Mouse (Mus musculus) heart, embryonic 15.5 days (tissue): Measurements from ENCODE around the gene Cd163l1. TPM values are rescaled to one million over a fixed set of nuclear protein-coding genes. Genes with fewer than 3 reads are reported as not detected.

Experiments used
- ATAC-seq: fragments of 200-750 bp; cut with Nextera tagmentation; replicated peaks from 2 replicates; pipeline ENCODE4 v1.8.0; 2017; ENCODE audit warnings: low read depth, moderate TSS enrichment; ENCODE audit not compliant: insufficient number of reproducible peaks, insufficient read depth, low FRiP score
- H3K27ac ChIP-seq: fragments of 300-500 bp; sonication (generic); 2 replicates; pipeline ENCODE4 v1.5.1; 2015; ENCODE audit warnings: mild to moderate bottlenecking, inconsistent platforms
- H3K27me3 ChIP-seq: fragments of 300-500 bp; sonication (generic); 2 replicates; pipeline ENCODE4 v1.6.1; 2015; ENCODE audit warnings: inconsistent platforms
- H3K36me3 ChIP-seq: fragments of 300-500 bp; sonication (generic); 2 replicates; pipeline ENCODE4 v1.6.1; 2015; ENCODE audit warnings: mild to moderate bottlenecking, inconsistent platforms
- H3K4me1 ChIP-seq: fragments of 300-500 bp; sonication (generic); replicated peaks from 2 replicates; pipeline ENCODE4 v1.6.1; 2015; ENCODE audit warnings: inconsistent platforms
- H3K4me2 ChIP-seq: fragments of 300-500 bp; sonication (generic); 2 replicates; pipeline ENCODE4 v1.6.1; 2015; ENCODE audit warnings: inconsistent platforms, mild to moderate bottlenecking, moderate library complexity
- H3K4me3 ChIP-seq: fragments of 300-500 bp; sonication (generic); 2 replicates; pipeline ENCODE4 v1.5.1; 2015; ENCODE audit warnings: mild to moderate bottlenecking, inconsistent platforms
- H3K9ac ChIP-seq: fragments of 300-500 bp; sonication (generic); 2 replicates; pipeline ENCODE4 v1.6.1; 2015; ENCODE audit warnings: mild to moderate bottlenecking, inconsistent platforms
- H3K9me3 ChIP-seq: fragments of 300-500 bp; sonication (generic); replicated peaks from 2 replicates; pipeline ENCODE4 v1.6.1; 2016; ENCODE audit warnings: inconsistent platforms
- WGBS: fragments of 180-500 bp; shearing (Covaris S2); methylation state at CpG from one replicate; pipeline ENCODE4 v1.1.7; 2015; ENCODE audit warnings: mixed read lengths; 5-methylcytosine and 5-hydroxymethylcytosine counted together
- polyA plus RNA-seq: library from polyadenylated mRNA; unstranded; fragments of >200 nt; fragmentation: Nextera tagmentation; extraction: Ambion mirVana; gene quantifications from 2 replicates; pipeline ENCODE4 v1.2.1, GENCODE M21; 2015

The Cd163l1 gene
- polyA plus RNA-seq, result 0.87 and 8.2 TPM in 2 replicates

DNA sequence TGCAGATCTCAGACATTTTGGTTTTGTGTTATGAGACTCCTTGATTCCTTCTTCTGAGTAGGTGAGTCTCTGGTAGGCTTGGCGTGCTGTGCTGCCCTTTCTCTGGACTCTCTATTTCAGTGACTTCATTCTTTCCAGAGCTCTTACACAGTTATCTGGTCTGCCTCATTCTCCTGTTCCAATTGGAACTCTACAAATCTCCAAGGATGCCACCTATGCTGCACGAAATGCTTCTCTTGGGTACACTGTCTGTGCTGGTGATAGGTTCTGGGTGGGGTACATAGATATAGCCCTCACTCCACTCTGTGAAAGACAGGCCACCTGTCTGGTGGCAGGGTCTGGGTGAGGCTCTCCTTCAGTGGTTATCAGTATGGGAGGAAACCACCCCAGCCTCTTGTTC lies at the start of gene Cd163l1:
Gene Cd163l1 (plus strand): TSS at position 301 of the 400 bp plus-strand sequence.
- Histone ChIP-seq H3K36me3 (no peaks in the 10 kb centered on the region), H3K9ac (no peak within 1 kb of the TSS), H3K4me2 (no peak within 1 kb of the TSS), H3K9me3 (no peaks in the 10 kb centered on the region), H3K4me1 (no peaks in the 10 kb centered on the region), H3K4me3 (no peak within 1 kb of the TSS), H3K27ac (no peak within 1 kb of the TSS), H3K27me3 (no peaks in the 10 kb centered on the region)
- no peak for ATAC-seq
- 76% methylated on average over 2 of the region's 2 CpGs for WGBS

DNA sequence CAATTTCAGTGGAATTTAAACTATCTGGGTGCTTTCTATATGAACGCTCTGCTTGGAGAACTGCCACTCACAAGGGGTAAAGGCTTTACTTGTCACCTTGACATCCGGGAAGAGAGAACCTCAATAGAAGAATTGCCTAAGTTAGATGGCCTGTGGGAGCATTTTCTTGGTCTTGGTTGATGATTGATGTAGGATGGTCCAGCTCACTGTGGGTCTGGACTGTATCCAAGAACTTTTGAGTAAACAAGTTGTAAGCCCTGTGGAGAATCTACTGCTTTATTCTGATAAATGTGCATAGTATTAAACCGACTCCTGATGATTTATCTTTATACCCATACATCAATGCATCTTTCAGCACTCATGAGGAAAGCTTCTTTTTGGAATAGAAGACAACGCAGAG lies 48.7 kb upstream of the Cd163l1 start:
- 65% methylated on average over 4 of the region's 4 CpGs for WGBS
- H3K4me1 ChIP-seq, result no peaks in the 10 kb centered on the region
- H3K36me3 ChIP-seq, result no peaks in the 10 kb centered on the region

DNA sequence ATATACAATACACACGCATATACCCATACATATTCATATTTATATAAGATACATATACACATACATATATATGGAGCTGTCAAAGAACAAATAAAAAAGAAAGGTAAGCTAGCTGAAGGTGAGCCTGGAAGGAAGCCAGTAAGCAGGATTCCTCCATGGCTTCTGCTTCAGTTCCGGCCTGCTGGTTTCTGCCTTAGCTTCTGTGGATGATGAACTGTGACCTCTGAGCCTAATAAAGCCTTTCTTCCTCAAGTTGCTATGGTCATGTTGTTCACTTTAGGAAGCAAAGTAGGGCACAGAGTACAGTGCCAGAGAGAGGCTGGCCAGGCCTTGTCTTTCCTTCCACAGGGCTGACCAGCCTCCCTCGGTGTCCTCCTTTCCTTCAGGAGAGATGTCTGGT lies 47.2 kb upstream of the Cd163l1 start:
- Histone ChIP-seq H3K4me1 (no peaks in the 10 kb centered on the region), H3K4me3 (no peak overlapping the region), H3K9me3 (no peaks in the 10 kb centered on the region), H3K27me3 (no peaks in the 10 kb centered on the region), H3K36me3 (no peaks in the 10 kb centered on the region), H3K9ac (no peak overlapping the region), H3K4me2 (no peak overlapping the region), H3K27ac (no peak overlapping the region)
- ATAC-seq, result no peak
- 84% methylated on average over 3 of the region's 3 CpGs for WGBS

More for the DNA sequence above, 48.7 kb upstream of the Cd163l1 start:
- H3K4me2 ChIP-seq, result no peak overlapping the region
- no peaks in the 10 kb centered on the region for H3K9me3 ChIP-seq
- H3K27ac ChIP-seq, result no peak overlapping the region
- H3K4me3 ChIP-seq, result no peak overlapping the region
- H3K27me3 ChIP-seq, result no peaks in the 10 kb centered on the region
- no peak overlapping the region for H3K9ac ChIP-seq
- ATAC-seq, result no peak

DNA sequence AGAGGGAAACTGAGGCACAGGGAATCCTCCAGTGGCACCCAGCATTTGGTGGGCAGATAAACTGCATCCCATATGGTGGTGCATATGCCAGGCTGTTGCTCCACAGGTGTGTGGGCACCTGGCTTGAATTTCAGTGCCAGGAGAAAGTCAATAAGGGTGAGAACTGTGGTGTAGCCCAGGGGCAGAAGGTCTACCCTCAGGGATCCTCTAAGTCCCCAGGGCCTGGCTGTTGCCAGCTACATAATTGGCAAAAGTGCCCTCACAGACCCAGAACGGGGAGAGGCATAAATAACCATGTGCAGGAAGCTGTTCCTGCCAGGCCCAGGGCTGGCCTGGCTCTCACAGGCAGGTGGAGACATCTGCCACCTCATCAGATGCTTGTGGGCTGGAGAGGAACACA lies 45.1 kb upstream of the Cd163l1 start, which contains the start of gene Olfr523:
Gene Olfr523 (plus strand): TSS at position 282 of the 400 bp plus-strand sequence.
- Histone ChIP-seq H3K27me3 (no peaks in the 10 kb centered on the region), H3K4me1 (no peaks in the 10 kb centered on the region), H3K4me2 (no peak within 1 kb of the TSS), H3K27ac (no peak within 1 kb of the TSS), H3K9me3 (no peaks in the 10 kb centered on the region), H3K9ac (no peak within 1 kb of the TSS), H3K36me3 (no peaks in the 10 kb centered on the region), H3K4me3 (no peak within 1 kb of the TSS)
- 50% methylated on average over 1 of the region's 1 CpGs for WGBS
- ATAC-seq, result no peak

DNA sequence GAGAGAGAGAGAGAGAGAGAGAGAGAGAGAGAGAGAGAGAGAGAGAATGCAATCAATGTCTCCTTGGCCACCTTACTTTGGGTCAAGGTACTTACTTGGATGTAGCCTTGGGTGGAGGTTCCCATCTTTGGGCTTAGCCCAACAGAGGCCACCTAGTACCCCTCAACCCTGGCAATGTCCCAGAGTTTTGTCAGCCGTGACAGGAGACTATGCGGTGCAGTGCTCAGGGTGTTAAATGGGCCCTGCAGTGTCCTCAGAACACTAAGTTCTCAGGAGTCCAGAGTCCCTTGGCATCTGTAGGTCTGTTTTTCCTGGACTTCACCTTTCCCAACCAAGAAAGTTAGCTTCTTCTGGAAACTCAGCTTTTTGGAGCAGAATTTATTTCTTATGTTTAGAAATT lies 38.9 kb upstream of the Cd163l1 start:
- H3K4me2 ChIP-seq, result no peak overlapping the region
- H3K27me3 ChIP-seq, result no peaks in the 10 kb centered on the region
- 90% methylated on average over 2 of the region's 2 CpGs for WGBS
- no peak overlapping the region for H3K9ac ChIP-seq
- H3K36me3 ChIP-seq, result no peaks in the 10 kb centered on the region
- no peaks in the 10 kb centered on the region for H3K4me1 ChIP-seq
- H3K4me3 ChIP-seq, result no peak overlapping the region
- no peak overlapping the region for H3K27ac ChIP-seq
- no peak for ATAC-seq
- no peaks in the 10 kb centered on the region for H3K9me3 ChIP-seq

DNA sequence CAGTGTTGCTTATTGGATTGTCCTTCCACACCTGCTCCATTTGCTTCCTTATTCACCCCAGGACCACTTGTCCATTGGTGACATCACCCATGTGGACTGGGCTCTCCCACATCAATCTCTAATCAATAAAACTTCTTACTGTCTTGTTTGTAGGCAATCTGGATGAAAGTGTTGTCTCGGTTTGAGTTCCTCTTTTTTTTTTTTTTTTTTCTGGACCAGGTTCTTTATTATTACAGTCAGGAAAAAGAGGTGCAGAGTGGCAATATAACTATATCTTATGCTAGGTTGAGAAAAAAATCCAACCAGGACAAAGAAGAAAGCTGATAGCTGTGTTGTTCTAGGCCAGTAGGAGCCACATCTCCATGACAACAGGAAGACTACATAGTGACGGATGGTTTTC lies 37.4 kb upstream of the Cd163l1 start:
- Histone ChIP-seq H3K4me2 (no peak overlapping the region), H3K9ac (no peak overlapping the region), H3K4me1 (no peaks in the 10 kb centered on the region), H3K9me3 (no peaks in the 10 kb centered on the region), H3K27ac (no peak overlapping the region), H3K27me3 (0 out of 2 replicates have a peak, but pooled peaks cover 3% of the 10 kb centered on the region), H3K4me3 (no peak overlapping the region), H3K36me3 (no peaks in the 10 kb centered on the region)
- WGBS, result 77% methylated on average over 2 of the region's 2 CpGs
- no peak for ATAC-seq

DNA sequence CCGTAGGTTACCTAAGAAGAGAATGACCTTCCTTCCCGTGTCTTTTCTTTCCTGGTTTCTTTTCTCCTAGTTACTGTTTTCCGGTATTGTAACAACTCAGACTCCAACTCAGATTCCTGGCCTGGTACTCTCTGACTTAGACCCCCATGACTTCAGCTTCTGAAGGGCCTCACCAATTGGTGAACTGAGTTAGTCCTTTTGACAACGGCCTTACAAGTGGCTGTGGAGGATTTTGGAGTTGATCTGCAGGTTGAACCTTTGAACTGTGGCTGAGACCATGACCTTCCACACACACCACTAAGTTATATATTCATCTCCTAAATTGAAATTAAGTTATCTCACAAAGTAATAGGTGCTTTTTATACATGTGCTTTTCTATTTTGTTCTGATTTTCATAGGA lies 33.9 kb upstream of the Cd163l1 start:
- no peak for ATAC-seq
- Histone ChIP-seq H3K9ac (no peak overlapping the region), H3K27me3 (0 out of 2 replicates have a peak, but pooled peaks cover 5% of the 10 kb centered on the region), H3K4me1 (no peaks in the 10 kb centered on the region), H3K36me3 (no peaks in the 10 kb centered on the region), H3K9me3 (no peaks in the 10 kb centered on the region), H3K4me3 (no peak overlapping the region), H3K27ac (no peak overlapping the region), H3K4me2 (no peak overlapping the region)
- WGBS, result 81% methylated on average over 4 of the region's 4 CpGs

DNA sequence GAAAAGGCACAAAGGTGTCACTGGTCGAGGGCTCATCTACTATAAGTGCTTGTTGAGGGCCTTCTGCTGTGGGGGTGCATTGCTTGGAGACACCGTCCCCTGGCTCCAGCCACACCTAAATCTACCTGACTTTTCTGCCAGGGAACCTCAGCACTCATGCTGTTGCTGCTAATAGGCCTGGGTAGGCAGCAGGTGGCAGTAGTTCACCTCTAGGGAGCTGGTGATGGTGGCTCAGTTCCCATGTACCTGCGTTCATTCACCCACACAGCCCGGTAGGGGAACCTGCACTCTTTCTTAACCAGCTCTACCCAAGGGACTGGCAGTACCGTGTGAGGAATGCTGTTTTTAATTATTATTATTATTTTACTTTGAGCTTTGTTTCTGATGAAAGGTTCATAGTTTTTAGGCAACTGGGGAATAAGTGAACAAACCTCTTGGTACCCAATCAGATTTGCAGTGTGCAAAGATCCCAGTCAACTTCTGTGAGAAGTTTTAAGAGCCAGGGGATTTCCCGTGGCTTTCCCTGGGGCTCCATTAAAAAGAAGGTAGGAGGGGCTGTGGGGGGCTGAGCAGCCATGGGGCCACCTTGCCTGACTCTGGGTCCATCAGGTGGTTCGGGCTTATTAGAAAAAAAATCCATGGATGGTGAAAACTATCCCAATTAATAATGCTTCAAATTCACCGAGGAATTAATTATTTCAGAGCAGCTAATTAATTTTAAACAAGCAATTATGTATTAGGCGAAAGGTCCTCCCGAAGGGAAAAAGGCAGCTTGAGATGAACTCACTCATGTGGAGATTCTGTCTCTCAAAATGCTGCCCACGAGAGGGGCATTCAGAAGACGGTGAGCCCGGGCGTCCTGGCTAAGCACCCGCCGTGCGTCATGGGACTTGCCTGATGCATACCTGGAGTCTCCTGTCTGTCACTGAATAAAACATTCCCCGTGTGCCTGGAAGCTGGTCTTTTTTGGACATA lies 31.1 kb upstream of the Cd163l1 start:
- no peaks in the 10 kb centered on the region for H3K9me3 ChIP-seq
- no peaks in the 10 kb centered on the region for H3K36me3 ChIP-seq
- no peak overlapping the region for H3K4me2 ChIP-seq
- H3K27ac ChIP-seq, result no peak overlapping the region
- no peak overlapping the region for H3K9ac ChIP-seq
- no peak for ATAC-seq
- no peaks in the 10 kb centered on the region for H3K4me1 ChIP-seq
- no peak overlapping the region for H3K4me3 ChIP-seq
- 0 out of 2 replicates have a peak, but pooled peaks cover 5% of the 10 kb centered on the region for H3K27me3 ChIP-seq
- 65% methylated on average over 18 of the region's 18 CpGs for WGBS

DNA sequence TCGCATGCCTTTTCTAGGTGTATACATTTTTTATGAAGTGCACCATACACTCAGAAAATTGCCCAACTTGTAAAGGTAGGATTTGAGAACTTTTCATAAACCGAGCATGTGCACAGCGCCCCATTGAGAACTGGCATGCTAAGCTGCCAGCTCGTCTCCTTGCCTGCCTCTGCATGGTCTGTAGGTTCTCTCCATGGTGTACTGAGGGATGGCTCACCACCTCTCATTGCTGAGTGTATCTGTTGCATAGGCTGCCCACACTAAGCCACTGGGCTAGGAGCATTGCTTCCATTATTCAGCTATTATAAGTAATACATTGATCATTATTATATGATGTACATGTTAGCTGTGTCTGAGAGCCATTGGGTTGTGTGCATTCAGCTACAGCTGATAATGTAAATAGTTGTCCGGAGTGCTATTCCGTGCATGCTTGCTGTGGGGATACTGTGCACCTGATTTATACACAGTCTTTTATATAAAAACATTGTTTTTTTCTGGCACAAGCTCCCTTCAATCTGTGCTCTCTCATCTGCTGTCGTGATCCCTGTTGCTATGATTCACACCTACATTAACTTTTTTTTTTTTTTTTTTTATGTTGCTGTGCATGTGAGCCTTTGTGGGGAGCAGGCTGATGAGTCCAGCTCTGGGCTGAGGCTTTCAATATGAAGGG lies 30.2 kb upstream of the Cd163l1 start:
- ATAC-seq, result no peak
- WGBS, result 82% methylated on average over 7 of the region's 7 CpGs
- H3K4me3 ChIP-seq, result no peak overlapping the region
- H3K27ac ChIP-seq, result no peak overlapping the region
- 0 out of 2 replicates have a peak, but pooled peaks cover 5% of the 10 kb centered on the region for H3K27me3 ChIP-seq
- H3K4me1 ChIP-seq, result no peaks in the 10 kb centered on the region
- no peak overlapping the region for H3K9ac ChIP-seq
- H3K36me3 ChIP-seq, result no peaks in the 10 kb centered on the region
- H3K4me2 ChIP-seq, result no peak overlapping the region
- H3K9me3 ChIP-seq, result no peaks in the 10 kb centered on the region

DNA sequence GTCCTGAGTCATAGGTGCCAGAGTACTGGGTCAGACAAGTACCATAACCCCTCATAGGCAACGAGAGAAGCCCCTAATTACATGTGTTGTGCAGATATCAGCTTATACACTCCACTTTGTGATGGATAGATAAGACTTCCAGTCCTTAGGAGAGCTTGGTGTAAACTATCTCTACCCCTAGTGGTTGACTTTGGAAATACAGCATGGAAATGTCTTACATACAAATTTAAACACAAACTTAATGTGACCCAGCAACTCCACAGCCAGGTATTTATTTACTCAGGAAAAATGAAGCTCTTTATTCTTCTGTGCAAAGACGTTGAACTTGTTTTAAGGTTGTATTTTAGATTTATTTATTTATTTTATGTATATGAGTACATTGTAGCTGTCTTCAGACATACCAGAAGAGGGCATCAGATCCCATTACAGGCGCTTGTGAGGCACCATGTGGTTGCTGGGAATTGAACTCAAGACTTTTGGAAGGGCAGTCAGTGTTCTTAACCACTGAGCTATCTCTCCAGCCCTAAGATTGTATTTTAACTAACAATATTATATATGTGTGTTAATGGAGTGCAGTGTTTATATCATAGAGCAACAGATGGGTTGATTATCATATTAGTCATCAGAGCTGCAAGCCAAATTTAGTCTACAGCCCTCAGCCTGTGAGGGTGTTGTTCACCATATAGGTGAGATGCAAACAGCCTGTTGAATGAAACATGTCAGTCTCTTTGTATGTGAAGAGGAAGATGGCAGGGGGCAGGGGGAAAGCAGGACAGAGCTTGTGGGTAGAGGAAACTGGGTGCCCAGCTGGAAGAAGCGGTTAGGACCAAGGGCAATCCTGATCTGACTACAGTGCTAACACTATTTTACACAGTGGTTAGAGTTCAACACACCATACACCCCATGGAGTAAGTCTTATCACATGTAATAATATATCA lies 29.4 kb upstream of the Cd163l1 start:
- no peak for ATAC-seq
- Histone ChIP-seq H3K9me3 (no peaks in the 10 kb centered on the region), H3K36me3 (no peaks in the 10 kb centered on the region), H3K9ac (no peak overlapping the region), H3K27me3 (0 out of 2 replicates have a peak, but pooled peaks cover 5% of the 10 kb centered on the region), H3K27ac (no peak overlapping the region), H3K4me2 (no peak overlapping the region), H3K4me3 (no peak overlapping the region), H3K4me1 (no peaks in the 10 kb centered on the region)
- WGBS, result 55% methylated on average over 4 of the region's 4 CpGs
